Mouse (Mus musculus): Measurements from ENCODE around the gene Aldh3b1. TPM values are rescaled to one million over a fixed set of nuclear protein-coding genes. Genes with fewer than 3 reads are reported as not detected.

Aldh3b1 gene
- polyA plus RNA-seq, 1 experiment from 2014 or later: 4.2 TPM

DNA sequence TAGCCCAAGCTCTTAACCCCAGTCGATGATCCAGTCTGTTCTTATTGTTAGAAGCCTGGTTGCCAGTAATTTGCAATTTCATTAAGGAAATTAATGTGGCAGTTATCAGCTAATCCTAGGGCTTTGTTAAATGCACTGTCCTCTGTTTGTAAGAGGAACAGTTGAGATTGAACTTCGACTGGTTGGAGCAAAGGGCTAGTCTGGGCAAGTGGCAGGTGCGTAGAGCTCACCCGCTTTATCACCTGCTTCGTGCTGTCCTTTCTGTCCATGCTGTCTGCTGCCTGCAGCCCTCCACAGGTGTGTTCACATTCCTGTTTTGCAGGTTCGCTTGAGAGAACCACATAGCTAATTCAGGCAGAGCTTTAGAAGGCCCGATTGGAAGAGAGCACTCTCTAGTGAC is 54.6 kb downstream of the Aldh3b1 start:
- 60% methylated on average over 7 of the region's 7 CpGs for WGBS
- Histone ChIP-seq H3K9ac (ENCODE audit: low read depth, low read length) (no peak overlapping the region), H3K4me3 (ENCODE audit: low read length) (no peak overlapping the region), H3K27ac (ENCODE audit: low read length) (no peak overlapping the region), H3K9me3 (ENCODE audit: control insufficient read depth, low read length) (no peaks in the 10 kb centered on the region), H3K36me3 (ENCODE audit: control insufficient read depth, insufficient read depth, low read length) (no peaks in the 10 kb centered on the region), H3K27me3 (replicated peaks; ENCODE audit: control insufficient read depth, insufficient read depth, low read length) (no peaks in the 10 kb centered on the region), H3K4me1 (ENCODE audit: control insufficient read depth, insufficient read depth, low read length) (0 out of 2 replicates have a peak, but pooled peaks cover 3% of the 10 kb centered on the region), H3K4me2 (ENCODE audit: low read depth, low read length) (no peak overlapping the region)
- peak; percentile 82 for ATAC-seq

DNA sequence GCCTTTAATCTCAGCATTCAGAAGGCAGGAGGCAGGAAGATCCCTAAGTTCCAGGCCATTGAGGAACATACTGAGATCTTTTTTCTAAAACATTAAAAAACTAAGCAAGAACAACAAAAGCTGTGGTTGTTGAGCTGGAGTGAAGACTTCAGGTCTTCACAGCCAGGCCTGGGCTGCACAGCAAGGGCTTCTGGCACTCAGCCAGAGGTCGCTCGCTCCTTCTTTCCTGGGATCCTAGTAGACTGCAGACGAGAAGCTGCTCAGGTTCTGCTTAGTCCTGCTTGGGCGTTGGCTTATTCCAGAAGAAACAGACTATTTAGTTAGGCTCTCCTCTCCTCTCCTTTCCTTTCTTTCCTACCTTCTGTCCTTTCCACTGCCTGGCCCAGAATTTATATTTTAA is 57.2 kb downstream of the Aldh3b1 start:
- WGBS: 47% methylated on average over 4 of the region's 4 CpGs
- ATAC-seq: 0 out of 2 replicates have a peak, but pooled peaks have one; percentile 34
- H3K27ac ChIP-seq (ENCODE audit: low read length): no peak overlapping the region
- no peak overlapping the region for H3K4me3 ChIP-seq (ENCODE audit: low read length)
- H3K9me3 ChIP-seq (ENCODE audit: control insufficient read depth, low read length): no peaks in the 10 kb centered on the region
- H3K4me2 ChIP-seq (ENCODE audit: low read depth, low read length): no peak overlapping the region
- H3K4me1 ChIP-seq (ENCODE audit: control insufficient read depth, insufficient read depth, low read length): no peaks in the 10 kb centered on the region
- H3K9ac ChIP-seq (ENCODE audit: low read depth, low read length): no peak overlapping the region
- no peaks in the 10 kb centered on the region for H3K27me3 ChIP-seq (replicated peaks; ENCODE audit: control insufficient read depth, insufficient read depth, low read length)
- no peaks in the 10 kb centered on the region for H3K36me3 ChIP-seq (ENCODE audit: control insufficient read depth, insufficient read depth, low read length)

DNA sequence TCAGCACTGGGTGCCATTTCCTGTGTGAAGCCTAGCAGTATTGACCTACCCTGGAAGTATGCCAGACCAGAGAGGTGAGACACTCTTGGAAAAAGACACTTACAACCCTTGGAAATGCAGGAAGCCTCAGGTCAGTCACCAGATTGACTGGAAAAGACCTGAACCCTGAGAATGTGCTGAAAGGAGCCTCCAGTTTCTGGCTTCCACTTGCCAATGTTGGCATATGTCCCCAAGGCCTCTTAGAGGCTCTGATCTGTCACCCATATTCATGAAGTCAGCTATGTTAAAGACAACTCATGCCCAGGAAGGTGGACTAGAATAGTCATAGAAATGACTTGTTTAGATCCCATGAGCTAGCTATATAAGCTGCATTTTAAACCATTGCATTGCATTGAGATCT is 58.1 kb downstream of the Aldh3b1 start:
- Histone ChIP-seq H3K36me3 (ENCODE audit: control insufficient read depth, insufficient read depth, low read length) (no peaks in the 10 kb centered on the region), H3K27me3 (replicated peaks; ENCODE audit: control insufficient read depth, insufficient read depth, low read length) (no peaks in the 10 kb centered on the region), H3K4me3 (ENCODE audit: low read length) (no peak overlapping the region), H3K4me1 (ENCODE audit: control insufficient read depth, insufficient read depth, low read length) (no peaks in the 10 kb centered on the region), H3K27ac (ENCODE audit: low read length) (no peak overlapping the region), H3K9ac (ENCODE audit: low read depth, low read length) (no peak overlapping the region), H3K9me3 (ENCODE audit: control insufficient read depth, low read length) (no peaks in the 10 kb centered on the region), H3K4me2 (ENCODE audit: low read depth, low read length) (no peak overlapping the region)
- no peak for ATAC-seq

DNA sequence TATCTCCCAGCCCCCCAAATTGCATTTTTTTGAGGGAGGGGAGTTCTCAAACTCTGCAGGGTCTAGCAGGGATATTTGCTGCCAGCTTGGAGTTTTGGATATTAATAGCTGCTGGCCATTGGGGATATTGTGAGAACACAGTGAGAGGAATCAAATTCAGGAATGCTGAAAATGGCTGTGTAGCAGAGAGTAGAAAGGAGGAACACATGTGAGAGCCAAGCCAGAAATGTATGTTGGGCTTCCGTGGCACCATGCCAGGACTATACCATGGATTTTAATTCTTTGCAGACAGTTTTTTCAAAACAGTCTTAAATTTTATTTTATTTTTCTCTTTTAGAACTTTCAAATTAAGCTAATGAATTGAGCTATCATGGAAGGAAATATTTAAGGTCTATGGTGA is 61.3 kb downstream of the Aldh3b1 start:
- no peak overlapping the region for H3K9ac ChIP-seq (ENCODE audit: low read depth, low read length)
- H3K4me1 ChIP-seq (ENCODE audit: control insufficient read depth, insufficient read depth, low read length): no peaks in the 10 kb centered on the region
- no peak overlapping the region for H3K27ac ChIP-seq (ENCODE audit: low read length)
- no peak for ATAC-seq
- H3K4me3 ChIP-seq (ENCODE audit: low read length): no peak overlapping the region
- H3K27me3 ChIP-seq (replicated peaks; ENCODE audit: control insufficient read depth, insufficient read depth, low read length): no peaks in the 10 kb centered on the region
- 64% methylated on average over 1 of the region's 1 CpGs for WGBS
- no peaks in the 10 kb centered on the region for H3K9me3 ChIP-seq (ENCODE audit: control insufficient read depth, low read length)
- no peak overlapping the region for H3K4me2 ChIP-seq (ENCODE audit: low read depth, low read length)
- H3K36me3 ChIP-seq (ENCODE audit: control insufficient read depth, insufficient read depth, low read length): peaks cover 5% of the 10 kb centered on the region; the same call in 1 of the 2 replicates

DNA sequence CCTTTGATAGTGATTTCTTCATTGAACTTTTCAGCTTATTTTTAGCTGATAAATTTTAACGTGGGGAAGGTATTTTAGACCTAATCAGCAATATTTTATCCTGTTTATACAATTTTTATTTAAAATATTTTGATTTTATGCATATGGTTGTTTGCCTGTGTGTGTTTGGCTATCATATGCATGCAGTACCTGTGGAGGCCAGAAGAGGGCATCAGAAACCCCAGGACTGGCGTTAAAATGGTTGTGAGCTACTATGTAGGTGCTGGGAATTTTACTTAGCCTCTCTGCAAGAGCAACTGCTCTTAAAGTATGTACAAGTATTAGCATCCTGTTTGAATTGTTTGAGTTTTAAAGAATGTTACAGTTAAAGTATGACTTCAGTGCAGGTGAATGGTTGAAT is 64.6 kb downstream of the Aldh3b1 start:
- Histone ChIP-seq H3K9ac (ENCODE audit: low read depth, low read length) (no peak overlapping the region), H3K4me3 (ENCODE audit: low read length) (no peak overlapping the region), H3K9me3 (ENCODE audit: control insufficient read depth, low read length) (no peaks in the 10 kb centered on the region), H3K4me2 (ENCODE audit: low read depth, low read length) (no peak overlapping the region), H3K36me3 (ENCODE audit: control insufficient read depth, insufficient read depth, low read length) (peaks cover 5% of the 10 kb centered on the region; the same call in 1 of the 2 replicates), H3K27ac (ENCODE audit: low read length) (no peak overlapping the region), H3K27me3 (replicated peaks; ENCODE audit: control insufficient read depth, insufficient read depth, low read length) (no peaks in the 10 kb centered on the region), H3K4me1 (ENCODE audit: control insufficient read depth, insufficient read depth, low read length) (no peaks in the 10 kb centered on the region)
- 82% methylated on average over 2 of the region's 2 CpGs for WGBS
- ATAC-seq: no peak

Other genes starting within 250 kb of the Aldh3b1 start
- gene Lrp5, start 243.2 kb downstream of the Aldh3b1 start, polyA plus RNA-seq (2015; fragmentation: Nextera tagmentation; extraction: Ambion mirVana): 4.2 and 4.4 TPM in 2 replicates
- gene 1810055G02Rik, start 221.5 kb downstream of the Aldh3b1 start, polyA plus RNA-seq (2015; fragmentation: Nextera tagmentation; extraction: Ambion mirVana): 53.8 and 65.6 TPM in 2 replicates
- gene Kmt5b, start 162.4 kb downstream of the Aldh3b1 start, polyA plus RNA-seq (2015; fragmentation: Nextera tagmentation; extraction: Ambion mirVana): 16.5 and 17.7 TPM in 2 replicates
- 57.8 and 67.5 TPM in 2 replicates for gene Chka, start 78.0 kb downstream of the Aldh3b1 start, polyA plus RNA-seq (2015; fragmentation: Nextera tagmentation; extraction: Ambion mirVana)
- 73.3 and 84.5 TPM in 2 replicates for gene Tcirg1, start 22.7 kb downstream of the Aldh3b1 start, polyA plus RNA-seq (2015; fragmentation: Nextera tagmentation; extraction: Ambion mirVana)
- gene Ndufs8, start 17.0 kb downstream of the Aldh3b1 start, polyA plus RNA-seq (2015; fragmentation: Nextera tagmentation; extraction: Ambion mirVana): 412 and 424 TPM in 2 replicates
- 27.0 and 29.8 TPM in 2 replicates for gene Unc93b1, start 5.4 kb upstream of the Aldh3b1 start, polyA plus RNA-seq (2015; fragmentation: Nextera tagmentation; extraction: Ambion mirVana)
- not detected in 2 replicates for gene Aldh3b3, start 28.8 kb upstream of the Aldh3b1 start, polyA plus RNA-seq (2015; fragmentation: Nextera tagmentation; extraction: Ambion mirVana)
- gene Aldh3b2, start 42.5 kb upstream of the Aldh3b1 start, polyA plus RNA-seq (2015; fragmentation: Nextera tagmentation; extraction: Ambion mirVana): 0.61 and 1.2 TPM in 2 replicates
- gene Acy3, start 56.8 kb upstream of the Aldh3b1 start, polyA plus RNA-seq (2015; fragmentation: Nextera tagmentation; extraction: Ambion mirVana): 16.9 and 20.1 TPM in 2 replicates
- gene Tbx10, start 62.9 kb upstream of the Aldh3b1 start, polyA plus RNA-seq (2015; fragmentation: Nextera tagmentation; extraction: Ambion mirVana): 0.73 and 0.83 TPM in 2 replicates
- gene Nudt8, start 70.8 kb upstream of the Aldh3b1 start, polyA plus RNA-seq (2015; fragmentation: Nextera tagmentation; extraction: Ambion mirVana): 40.9 and 41.0 TPM in 2 replicates
- gene Gm49405, start 70.8 kb upstream of the Aldh3b1 start, polyA plus RNA-seq (2015; fragmentation: Nextera tagmentation; extraction: Ambion mirVana): 2.0 and 2.4 TPM in 2 replicates
- gene Doc2g, start 73.5 kb upstream of the Aldh3b1 start, polyA plus RNA-seq (2015; fragmentation: Nextera tagmentation; extraction: Ambion mirVana): 2.4 and 3.4 TPM in 2 replicates
- 299 and 309 TPM in 2 replicates for gene Ndufv1, start 83.0 kb upstream of the Aldh3b1 start, polyA plus RNA-seq (2015; fragmentation: Nextera tagmentation; extraction: Ambion mirVana)
- gene Gstp1, start 108.2 kb upstream of the Aldh3b1 start, polyA plus RNA-seq (2015; fragmentation: Nextera tagmentation; extraction: Ambion mirVana): 1,107 and 1,114 TPM in 2 replicates
- gene Gstp2, start 116.2 kb upstream of the Aldh3b1 start, polyA plus RNA-seq (2015; fragmentation: Nextera tagmentation; extraction: Ambion mirVana): 33.6 and 65.0 TPM in 2 replicates
- gene Gstp3, start 129.8 kb upstream of the Aldh3b1 start, polyA plus RNA-seq (2015; fragmentation: Nextera tagmentation; extraction: Ambion mirVana): 15.1 and 18.1 TPM in 2 replicates
- gene Cabp2, start 151.8 kb upstream of the Aldh3b1 start, polyA plus RNA-seq (2015; fragmentation: Nextera tagmentation; extraction: Ambion mirVana): 2.1 and 3.1 TPM in 2 replicates
- 159 TPM in 2 replicates for gene Cdk2ap2, start 167.4 kb upstream of the Aldh3b1 start, polyA plus RNA-seq (2015; fragmentation: Nextera tagmentation; extraction: Ambion mirVana)
- 17.5 and 19.7 TPM in 2 replicates for gene Pitpnm1, start 170.2 kb upstream of the Aldh3b1 start, polyA plus RNA-seq (2015; fragmentation: Nextera tagmentation; extraction: Ambion mirVana)
- gene Aip, start 196.1 kb upstream of the Aldh3b1 start, polyA plus RNA-seq (2015; fragmentation: Nextera tagmentation; extraction: Ambion mirVana): 78.4 and 81.2 TPM in 2 replicates
- 0.04 TPM in 1 of 2 replicates, not detected in the other for gene Gpr152, start 210.0 kb upstream of the Aldh3b1 start, polyA plus RNA-seq (2015; fragmentation: Nextera tagmentation; extraction: Ambion mirVana)
- gene Cabp4, start 214.2 kb upstream of the Aldh3b1 start, polyA plus RNA-seq (2015; fragmentation: Nextera tagmentation; extraction: Ambion mirVana): 0.11 and 0.20 TPM in 2 replicates
- 264 and 288 TPM in 2 replicates for gene Coro1b, start 218.8 kb upstream of the Aldh3b1 start, polyA plus RNA-seq (2015; fragmentation: Nextera tagmentation; extraction: Ambion mirVana)
- 5.8 and 6.7 TPM in 2 replicates for gene Ptprcap, start 223.8 kb upstream of the Aldh3b1 start, polyA plus RNA-seq (2015; fragmentation: Nextera tagmentation; extraction: Ambion mirVana)
- 43.9 and 49.7 TPM in 2 replicates for gene Rps6kb2, start 233.5 kb upstream of the Aldh3b1 start, polyA plus RNA-seq (2015; fragmentation: Nextera tagmentation; extraction: Ambion mirVana)
- 1.3 and 1.4 TPM in 2 replicates for gene Carns1, start 245.7 kb upstream of the Aldh3b1 start, polyA plus RNA-seq (2015; fragmentation: Nextera tagmentation; extraction: Ambion mirVana)